In genomic region chr3:80420453-80420852, GRCm38 (mm10) we compare ENCODE assay signal across 26 mouse cellular contexts.
A peak's percentile ranks its signal among the peaks of the same experiment; 100 is the strongest.
DNase-seq lines count a peak whose midpoint lies in the region; ATAC-seq and TF ChIP-seq lines count a peak whose summit lies in the region.
"Had no signal": no experiment of that assay in that cellular context is flagged by ENCODE, and none has a peak within 500 bp of the region (broad histone marks: within the 10 kb centered on the region; RNA-seq: fewer than 3 reads in every experiment).

No protein-coding gene starts in this region.

- no peak overlapping the region for H3K9ac ChIP-seq in embryonic facial prominence, embryonic 14.5 days (ENCODE audit: low read depth, low read length)
- H3K9ac ChIP-seq in midbrain, postnatal 0 days (replicated peaks; ENCODE audit: low read length, poor library complexity, severe bottlenecking): no peak overlapping the region
- H3K9ac ChIP-seq in midbrain, embryonic 13.5 days (replicated peaks): no peak overlapping the region
- H3K9ac ChIP-seq: embryonic facial prominence, embryonic 13.5 days; forebrain, embryonic 13.5 days; heart, embryonic 13.5 days; hindbrain, embryonic 15.5 days had no signal

- H3K4me1 ChIP-seq in embryonic facial prominence, embryonic 14.5 days (ENCODE audit: control insufficient read depth, insufficient read depth, low read length): no peaks in the 10 kb centered on the region
- H3K4me1 ChIP-seq in embryonic facial prominence, embryonic 10.5 days: no peaks in the 10 kb centered on the region
- H3K4me1 ChIP-seq in midbrain, postnatal 0 days (ENCODE audit: insufficient read depth, low read length): no peaks in the 10 kb centered on the region
- no peaks in the 10 kb centered on the region for H3K4me1 ChIP-seq in midbrain, embryonic 13.5 days (replicated peaks)
- H3K4me1 ChIP-seq: embryonic facial prominence, embryonic 13.5 days; forebrain, embryonic 10.5 days; forebrain, embryonic 13.5 days; heart, embryonic 10.5 days; heart, embryonic 13.5 days; hindbrain, embryonic 15.5 days had no signal

- intact Hi-C loops in left cerebral cortex, adult 2 months (cut with DNase I): loop anchor here (2.0 to 10.0 kb wide), 5 partner anchors 113 to 384 kb away; partner anchors contain the start of gene Gria2

- no peak overlapping the region for H3K4me3 ChIP-seq in embryonic facial prominence, embryonic 14.5 days (ENCODE audit: low read depth, low read length)
- no peak overlapping the region for H3K4me3 ChIP-seq in embryonic facial prominence, embryonic 10.5 days
- no peak overlapping the region for H3K4me3 ChIP-seq in left cerebral cortex, adult 2 months
- no peak overlapping the region for H3K4me3 ChIP-seq in midbrain, postnatal 0 days (ENCODE audit: low read depth, low read length)
- H3K4me3 ChIP-seq in midbrain, embryonic 13.5 days (replicated peaks): no peak overlapping the region
- H3K4me3 ChIP-seq: embryonic facial prominence, embryonic 13.5 days; forebrain, embryonic 10.5 days; forebrain, embryonic 13.5 days; heart, adult 2 months; heart, embryonic 10.5 days; heart, embryonic 13.5 days; hindbrain, embryonic 15.5 days had no signal

- 81% methylated on average over 3 of the region's 3 CpGs for WGBS in embryonic facial prominence, embryonic 14.5 days
- WGBS in embryonic facial prominence, embryonic 10.5 days: 85% methylated on average over 3 of the region's 3 CpGs
- WGBS in midbrain, postnatal 0 days: 61% methylated on average over 3 of the region's 3 CpGs
- 78% methylated on average over 3 of the region's 3 CpGs for WGBS in midbrain, embryonic 13.5 days

- TF ChIP-seq CTCF in left cerebral cortex, adult 2 months (IDR thresholded peaks at IDR 0.05): no peak
- TF ChIP-seq CTCF in midbrain, postnatal 0 days (IDR thresholded peaks at IDR 0.05): no peak

- no peak overlapping the region for H3K27ac ChIP-seq in embryonic facial prominence, embryonic 14.5 days (replicated peaks; ENCODE audit: low read depth, low read length)
- H3K27ac ChIP-seq in embryonic facial prominence, embryonic 10.5 days (replicated peaks): no peak overlapping the region
- peak overlapping the region; percentile 62; the same call in 1 of the 2 replicates for H3K27ac ChIP-seq in left cerebral cortex, adult 2 months
- no peak overlapping the region for H3K27ac ChIP-seq in midbrain, postnatal 0 days (ENCODE audit: low read depth, low read length)
- H3K27ac ChIP-seq in midbrain, embryonic 13.5 days: no peak overlapping the region
- H3K27ac ChIP-seq: embryonic facial prominence, embryonic 13.5 days; forebrain, embryonic 10.5 days; forebrain, embryonic 13.5 days; heart, adult 2 months; heart, embryonic 10.5 days; heart, embryonic 13.5 days; hindbrain, embryonic 15.5 days had no signal

- no peak overlapping the region for H3K4me2 ChIP-seq in embryonic facial prominence, embryonic 14.5 days (ENCODE audit: low read depth, low read length)
- no peak overlapping the region for H3K4me2 ChIP-seq in midbrain, postnatal 0 days (ENCODE audit: low read depth, low read length, poor library complexity, severe bottlenecking)
- no peak overlapping the region for H3K4me2 ChIP-seq in midbrain, embryonic 13.5 days (replicated peaks)
- H3K4me2 ChIP-seq: embryonic facial prominence, embryonic 13.5 days; forebrain, embryonic 13.5 days; heart, embryonic 13.5 days; hindbrain, embryonic 15.5 days had no signal

- no peaks in the 10 kb centered on the region for H3K27me3 ChIP-seq in embryonic facial prominence, embryonic 14.5 days (replicated peaks; ENCODE audit: control insufficient read depth, insufficient read depth, low read length)
- H3K27me3 ChIP-seq in embryonic facial prominence, embryonic 10.5 days (replicated peaks; ENCODE audit: low read depth, poor library complexity, severe bottlenecking): no peaks in the 10 kb centered on the region
- no peaks in the 10 kb centered on the region for H3K27me3 ChIP-seq in midbrain, postnatal 0 days (ENCODE audit: insufficient read depth, low read length)
- H3K27me3 ChIP-seq in midbrain, embryonic 13.5 days: no peaks in the 10 kb centered on the region
- H3K27me3 ChIP-seq: embryonic facial prominence, embryonic 13.5 days; forebrain, embryonic 13.5 days; heart, embryonic 13.5 days; hindbrain, embryonic 15.5 days had no signal

- peak; percentile 9 for DNase-seq in embryonic facial prominence, embryonic 14.5 days (ENCODE audit: low spot score)
- no peak for DNase-seq in embryonic facial prominence, embryonic 10.5 days (ENCODE audit: low spot score)
- DNase-seq in left cerebral cortex, adult 2 months (ENCODE audit: extremely low spot score in 1 of 2, low spot score in 2 of 2): no peak
- no peak for DNase-seq in left cerebral cortex, adult 11 months (ENCODE audit: low spot score)
- peak; percentile 5 for DNase-seq in midbrain, postnatal 0 days (ENCODE audit: low spot score)
- DNase-seq in urinary bladder, postnatal 4 days (ENCODE audit: low spot score in 2 of 2): no peak
- DNase-seq: adrenal gland, adult 8-10 months; adrenal gland, postnatal 25 days; cerebellum, adult 11 months; cerebellum, adult 2 months; cerebellum, adult 9-11 months; cerebellum, postnatal 25 days; gastrocnemius, postnatal 10 days; gastrocnemius, postnatal 36 days; heart, adult 2 months; heart, postnatal 14 days; heart, postnatal 4 days had no signal

- no peaks in the 10 kb centered on the region for H3K36me3 ChIP-seq in embryonic facial prominence, embryonic 14.5 days (ENCODE audit: control insufficient read depth, insufficient read depth, low read length)
- H3K36me3 ChIP-seq in embryonic facial prominence, embryonic 10.5 days (replicated peaks): no peaks in the 10 kb centered on the region
- no peaks in the 10 kb centered on the region for H3K36me3 ChIP-seq in midbrain, postnatal 0 days (ENCODE audit: insufficient read depth, low read length)
- H3K36me3 ChIP-seq in midbrain, embryonic 13.5 days: no peaks in the 10 kb centered on the region
- H3K36me3 ChIP-seq: embryonic facial prominence, embryonic 13.5 days; forebrain, embryonic 10.5 days; heart, embryonic 10.5 days; heart, embryonic 13.5 days; hindbrain, embryonic 15.5 days had no signal

- H3K9me3 ChIP-seq in embryonic facial prominence, embryonic 14.5 days (ENCODE audit: control insufficient read depth, low read length): no peaks in the 10 kb centered on the region
- H3K9me3 ChIP-seq in embryonic facial prominence, embryonic 10.5 days: no peaks in the 10 kb centered on the region
- no peaks in the 10 kb centered on the region for H3K9me3 ChIP-seq in midbrain, postnatal 0 days (ENCODE audit: low read length)
- H3K9me3 ChIP-seq in midbrain, embryonic 13.5 days: no peaks in the 10 kb centered on the region
- H3K9me3 ChIP-seq: embryonic facial prominence, embryonic 13.5 days; forebrain, embryonic 10.5 days; forebrain, embryonic 13.5 days; heart, embryonic 10.5 days; heart, embryonic 13.5 days; hindbrain, embryonic 15.5 days had no signal

- ATAC-seq in embryonic facial prominence, embryonic 14.5 days (ENCODE audit: low read depth): no peak
- ATAC-seq in midbrain, postnatal 0 days (ENCODE audit: low FRiP score): no peak
- ATAC-seq in midbrain, embryonic 13.5 days: no peak
- ATAC-seq: activated CD4-positive, CD25-positive, alpha-beta regulatory T cell, adult 4 months; forebrain, embryonic 13.5 days; forebrain, embryonic 16.5 days had no signal

Comparison
In these comparisons a context has a peak if more than half of its experiments do, and no peak if none do; other contexts are left out.
1. DNase-seq: peak in embryonic facial prominence, embryonic 14.5 days (single experiment) and midbrain, postnatal 0 days (single experiment); none in embryonic facial prominence, embryonic 10.5 days (single experiment), left cerebral cortex, adult 2 months (0 of 2), left cerebral cortex, adult 11 months (single experiment) and urinary bladder, postnatal 4 days (0 of 2).